Mouse (Mus musculus): ENCODE results near the gene Ctcfl. TPM values are rescaled to one million over a fixed set of nuclear protein-coding genes. Genes with fewer than 3 reads are reported as not detected.

Ctcfl gene
- 0.13 and 0.15 TPM in 2 replicates for polyA plus RNA-seq (2015; fragmentation: Nextera tagmentation; extraction: Ambion mirVana)

- no peaks in the 10 kb centered on the region; the same call in 1 of the 2 replicates for H3K27me3 ChIP-seq
- no peak within 1 kb of the TSS for H3K27ac ChIP-seq
- no peak for ATAC-seq (ENCODE audit: low FRiP score, low read depth)
- no peak within 1 kb of the TSS for H3K9ac ChIP-seq
- no peak within 1 kb of the TSS for H3K4me3 ChIP-seq
- H3K9me3 ChIP-seq: no peaks in the 10 kb centered on the region
- peaks cover 10% of the 10 kb centered on the region for H3K4me1 ChIP-seq
- WGBS: 87% methylated on average over 35 of the region's 35 CpGs
- no peaks in the 10 kb centered on the region for H3K36me3 ChIP-seq
- H3K4me2 ChIP-seq (replicated peaks): no peak within 1 kb of the TSS
These were observed at the start of gene Ctcfl for GRCm38 (mm10) chr2:173119023-173119944. Ctcfl (minus strand) TSS chr2:173119525.

GRCm38 (mm10) chr2:173168411-173168851, 49.1 kb upstream of the Ctcfl start:
- Histone ChIP-seq H3K9me3 (no peaks in the 10 kb centered on the region), H3K4me2 (replicated peaks) (no peak overlapping the region), H3K36me3 (no peaks in the 10 kb centered on the region), H3K27ac (peak overlapping the region; percentile 33; the same call in 1 of the 2 replicates), H3K4me3 (no peak overlapping the region), H3K27me3 (peaks cover 21% of the 10 kb centered on the region), H3K9ac (no peak overlapping the region), H3K4me1 (peaks cover 42% of the 10 kb centered on the region)
- 19% methylated on average over 5 of the region's 5 CpGs for WGBS
- ATAC-seq (ENCODE audit: low FRiP score, low read depth): no peak

- Histone ChIP-seq H3K36me3 (no peaks in the 10 kb centered on the region), H3K9me3 (no peaks in the 10 kb centered on the region), H3K4me2 (replicated peaks) (no peak overlapping the region), H3K27ac (no peak overlapping the region), H3K9ac (no peak overlapping the region), H3K4me1 (peaks cover 26% of the 10 kb centered on the region), H3K27me3 (peaks cover 17% of the 10 kb centered on the region; the same call in 1 of the 2 replicates), H3K4me3 (no peak overlapping the region)
- no peak for ATAC-seq (ENCODE audit: low FRiP score, low read depth)
- 89% methylated on average over 10 of the region's 10 CpGs for WGBS
These were observed 46.0 kb upstream of the Ctcfl start for GRCm38 (mm10) chr2:173165357-173165756.

- no peaks in the 10 kb centered on the region for H3K9me3 ChIP-seq
- H3K4me2 ChIP-seq (replicated peaks): no peak overlapping the region
- no peak overlapping the region for H3K27ac ChIP-seq
- H3K4me3 ChIP-seq: no peak overlapping the region
- H3K9ac ChIP-seq: no peak overlapping the region
- 87% methylated on average over 10 of the region's 10 CpGs for WGBS
- peaks cover 29% of the 10 kb centered on the region for H3K4me1 ChIP-seq
- no peaks in the 10 kb centered on the region for H3K36me3 ChIP-seq
- no peak for ATAC-seq (ENCODE audit: low FRiP score, low read depth)
- H3K27me3 ChIP-seq: peaks cover 17% of the 10 kb centered on the region; the same call in 1 of the 2 replicates
These were observed 45.6 kb upstream of the Ctcfl start for GRCm38 (mm10) chr2:173164946-173165345.

GRCm38 (mm10) chr2:173164358-173164757, 45.0 kb upstream of the Ctcfl start:
- Histone ChIP-seq H3K9me3 (no peaks in the 10 kb centered on the region), H3K9ac (no peak overlapping the region), H3K4me1 (peaks cover 35% of the 10 kb centered on the region), H3K4me2 (replicated peaks) (no peak overlapping the region), H3K27me3 (peaks cover 17% of the 10 kb centered on the region; the same call in 1 of the 2 replicates), H3K4me3 (no peak overlapping the region), H3K27ac (no peak overlapping the region), H3K36me3 (no peaks in the 10 kb centered on the region)
- ATAC-seq (ENCODE audit: low FRiP score, low read depth): no peak
- WGBS: 57% methylated on average over 2 of the region's 2 CpGs

- Histone ChIP-seq H3K9me3 (no peaks in the 10 kb centered on the region), H3K4me1 (peaks cover 26% of the 10 kb centered on the region), H3K27ac (no peak overlapping the region), H3K4me2 (replicated peaks) (no peak overlapping the region), H3K36me3 (no peaks in the 10 kb centered on the region), H3K4me3 (no peak overlapping the region), H3K27me3 (0 out of 2 replicates have a peak, but pooled peaks cover 9% of the 10 kb centered on the region), H3K9ac (no peak overlapping the region)
- 83% methylated on average over 8 of the region's 8 CpGs for WGBS
- no peak for ATAC-seq (ENCODE audit: low FRiP score, low read depth)
These were observed 44.1 kb upstream of the Ctcfl start for GRCm38 (mm10) chr2:173163380-173163779.

- ATAC-seq (ENCODE audit: low FRiP score, low read depth): peak; percentile 88
- H3K9ac ChIP-seq: peak overlapping the region; percentile 48
- H3K36me3 ChIP-seq: no peaks in the 10 kb centered on the region
- H3K9me3 ChIP-seq: no peaks in the 10 kb centered on the region
- H3K4me1 ChIP-seq: peaks cover 24% of the 10 kb centered on the region
- no peaks in the 10 kb centered on the region for H3K27me3 ChIP-seq
- H3K4me3 ChIP-seq: no peak overlapping the region
- 26% methylated on average over 24 of the region's 24 CpGs for WGBS
- H3K27ac ChIP-seq: peak overlapping the region; percentile 87
- peak overlapping the region; percentile 23 for H3K4me2 ChIP-seq (replicated peaks)
These were observed 40.3 kb upstream of the Ctcfl start for GRCm38 (mm10) chr2:173159354-173160311.

- H3K27ac ChIP-seq: no peak overlapping the region; the same call in 1 of the 2 replicates
- no peaks in the 10 kb centered on the region for H3K36me3 ChIP-seq
- H3K9me3 ChIP-seq: no peaks in the 10 kb centered on the region
- no peak for ATAC-seq (ENCODE audit: low FRiP score, low read depth)
- no peaks in the 10 kb centered on the region for H3K27me3 ChIP-seq
- H3K4me1 ChIP-seq: peaks cover 24% of the 10 kb centered on the region
- no peak overlapping the region for H3K9ac ChIP-seq
- no peak overlapping the region for H3K4me2 ChIP-seq (replicated peaks)
- 84% methylated on average over 19 of the region's 19 CpGs for whole genome bisulfite sequencing
- no peak overlapping the region for H3K4me3 ChIP-seq
These were observed 39.2 kb upstream of the Ctcfl start for GRCm38 (mm10) chr2:173158390-173159055.

GRCm38 (mm10) chr2:173157871-173158270, 38.5 kb upstream of the Ctcfl start:
- Histone ChIP-seq H3K4me1 (peaks cover 24% of the 10 kb centered on the region), H3K27ac (no peak overlapping the region), H3K27me3 (no peaks in the 10 kb centered on the region), H3K4me3 (no peak overlapping the region), H3K36me3 (no peaks in the 10 kb centered on the region), H3K9me3 (no peaks in the 10 kb centered on the region), H3K9ac (no peak overlapping the region), H3K4me2 (replicated peaks) (no peak overlapping the region)
- 92% methylated on average over 4 of the region's 4 CpGs for WGBS
- no peak for ATAC-seq (ENCODE audit: low FRiP score, low read depth)

- WGBS: 68% methylated on average over 4 of the region's 4 CpGs
- no peaks in the 10 kb centered on the region for H3K27me3 ChIP-seq
These were observed 38.1 kb upstream of the Ctcfl start for GRCm38 (mm10) chr2:173157376-173157775.

GRCm38 (mm10) chr2:173156923-173157322, 37.6 kb upstream of the Ctcfl start:
- no peaks in the 10 kb centered on the region for H3K27me3 ChIP-seq
- H3K4me2 ChIP-seq (replicated peaks): no peak overlapping the region
- WGBS: 83% methylated on average over 13 of the region's 13 CpGs
- H3K4me3 ChIP-seq: no peak overlapping the region
- H3K9me3 ChIP-seq: no peaks in the 10 kb centered on the region
- no peak for ATAC-seq (ENCODE audit: low FRiP score, low read depth)
- H3K9ac ChIP-seq: no peak overlapping the region
- no peaks in the 10 kb centered on the region for H3K36me3 ChIP-seq
- H3K27ac ChIP-seq: no peak overlapping the region
- peaks cover 18% of the 10 kb centered on the region for H3K4me1 ChIP-seq

More at GRCm38 (mm10) chr2:173157376-173157775, 38.1 kb upstream of the Ctcfl start:
- Histone ChIP-seq H3K4me1 (peaks cover 23% of the 10 kb centered on the region), H3K36me3 (no peaks in the 10 kb centered on the region), H3K4me3 (no peak overlapping the region), H3K9me3 (no peaks in the 10 kb centered on the region), H3K27ac (no peak overlapping the region), H3K9ac (no peak overlapping the region), H3K4me2 (replicated peaks) (no peak overlapping the region)
- ATAC-seq (ENCODE audit: low FRiP score, low read depth): no peak

All from limb, embryonic 13.5 days (tissue).